Mouse (Mus musculus): Measurements from ENCODE around the gene Otulinl. TPM values are rescaled to one million over a fixed set of nuclear protein-coding genes. Genes with fewer than 3 reads are reported as not detected.
A peak's percentile ranks its signal among the peaks of the same experiment; 100 is the strongest.

Gene Otulinl
- total RNA-seq, 2 experiments from 2014 or later, result 85.6 to 215 TPM

- ATAC-seq (ENCODE audit: poor library complexity, severe bottlenecking), result no peak
Observed at GRCm38 (mm10) chr15:27620475-27621185, 60.7 kb downstream of the Otulinl start.

- ATAC-seq (ENCODE audit: poor library complexity, severe bottlenecking), result no peak
Observed at GRCm38 (mm10) chr15:27619683-27620082, 61.7 kb downstream of the Otulinl start.

DNA sequence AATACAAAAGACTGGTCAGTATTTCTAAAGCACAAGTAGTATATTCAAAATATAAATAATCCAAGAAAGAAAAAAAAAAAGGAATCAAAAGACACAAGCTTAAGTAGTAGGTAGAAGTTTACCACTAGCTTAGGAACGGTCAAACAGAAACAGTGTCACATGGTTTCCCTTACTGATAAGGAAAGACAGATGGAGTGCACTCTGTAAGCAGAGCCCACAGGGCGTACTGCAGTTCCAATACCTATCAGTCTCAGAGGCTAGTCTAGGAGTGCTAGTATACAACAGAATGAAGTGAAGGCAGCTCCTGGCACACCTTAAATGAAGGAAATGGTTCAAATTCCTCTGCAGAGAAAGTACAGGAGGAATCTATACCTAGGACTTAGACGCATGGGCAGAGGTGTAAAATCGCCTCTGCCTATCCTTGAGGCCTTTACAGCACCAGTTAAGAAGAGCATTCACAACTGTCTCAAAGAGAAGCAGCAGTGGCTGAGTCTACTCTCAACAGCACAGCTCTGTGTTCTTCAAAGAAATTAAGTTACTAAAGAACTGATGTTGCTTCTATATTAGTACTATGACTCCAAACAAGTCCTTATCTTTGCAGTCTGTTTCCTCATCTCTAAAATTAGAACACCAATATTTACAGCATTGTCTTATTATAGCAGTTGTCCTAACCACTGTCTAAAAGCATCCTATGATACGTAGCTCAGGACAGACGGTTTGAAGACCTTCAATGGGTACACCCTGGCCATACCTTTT lies 62.4 kb downstream of the Otulinl start:
- no peak for ATAC-seq (ENCODE audit: poor library complexity, severe bottlenecking)

GRCm38 (mm10) chr15:27617227-27617626 lies 64.2 kb downstream of the Otulinl start:
- ATAC-seq (ENCODE audit: poor library complexity, severe bottlenecking), result no peak

DNA sequence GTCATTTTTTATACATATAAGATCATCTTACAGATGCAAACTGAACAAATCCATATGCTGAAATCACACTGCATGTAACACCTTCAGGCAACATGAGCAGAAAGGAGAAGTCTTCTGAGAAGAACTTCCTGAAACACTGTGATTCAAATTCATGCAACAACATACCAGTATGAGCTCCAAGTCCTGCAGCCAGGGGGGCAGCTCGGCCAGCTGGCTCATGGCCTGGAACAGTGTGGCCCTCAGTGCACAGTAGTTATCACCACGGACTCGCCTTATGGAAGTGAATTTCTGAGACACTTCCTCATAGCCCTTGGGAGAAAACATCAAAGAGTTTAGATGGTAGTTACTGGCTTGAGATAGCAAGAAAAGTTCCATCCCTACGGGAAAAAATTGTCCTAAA lies 65.2 kb downstream of the Otulinl start:
- peak; percentile 66 for ATAC-seq (ENCODE audit: poor library complexity, severe bottlenecking)

DNA sequence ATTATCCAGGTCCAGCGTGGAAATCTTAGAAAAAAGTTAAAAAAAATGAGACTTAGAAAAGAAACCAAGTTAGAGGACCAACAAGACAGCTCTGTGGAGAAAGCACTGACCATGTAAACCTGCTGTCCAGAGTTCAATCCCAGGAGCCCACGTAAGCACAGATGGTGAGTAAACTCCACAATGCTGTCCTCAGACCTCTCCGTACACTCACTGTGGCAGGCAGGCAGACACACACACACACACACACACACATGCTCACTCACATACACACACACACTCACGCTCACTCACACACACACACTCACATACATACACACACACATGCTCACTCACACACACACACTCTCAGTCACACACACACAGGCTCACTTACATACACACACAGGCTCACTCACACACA lies 68.1 kb downstream of the Otulinl start:
- ATAC-seq (ENCODE audit: poor library complexity, severe bottlenecking), result no peak

- ATAC-seq (ENCODE audit: poor library complexity, severe bottlenecking), result peak; percentile 82
Observed at GRCm38 (mm10) chr15:27612533-27613221, 68.7 kb downstream of the Otulinl start.

DNA sequence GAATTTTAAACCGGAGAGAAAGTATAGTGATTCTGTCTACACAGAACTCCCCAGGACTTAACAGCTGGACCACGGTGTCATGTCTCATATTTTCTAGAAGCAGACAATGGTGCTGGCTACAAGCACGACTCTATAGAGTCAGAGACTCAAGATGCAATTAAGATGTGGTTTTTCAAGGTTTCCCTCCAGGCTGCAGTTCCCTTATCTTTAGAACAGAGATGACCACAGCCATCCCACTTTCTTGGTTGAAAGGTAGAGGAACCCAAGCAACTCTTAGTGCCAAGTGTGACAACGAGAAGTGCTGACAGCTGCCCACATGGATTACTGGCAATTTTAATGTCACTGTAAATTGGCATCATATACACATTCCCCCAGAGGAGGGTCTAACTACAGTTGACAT lies 71.8 kb downstream of the Otulinl start:
- ATAC-seq (ENCODE audit: poor library complexity, severe bottlenecking), result no peak

DNA sequence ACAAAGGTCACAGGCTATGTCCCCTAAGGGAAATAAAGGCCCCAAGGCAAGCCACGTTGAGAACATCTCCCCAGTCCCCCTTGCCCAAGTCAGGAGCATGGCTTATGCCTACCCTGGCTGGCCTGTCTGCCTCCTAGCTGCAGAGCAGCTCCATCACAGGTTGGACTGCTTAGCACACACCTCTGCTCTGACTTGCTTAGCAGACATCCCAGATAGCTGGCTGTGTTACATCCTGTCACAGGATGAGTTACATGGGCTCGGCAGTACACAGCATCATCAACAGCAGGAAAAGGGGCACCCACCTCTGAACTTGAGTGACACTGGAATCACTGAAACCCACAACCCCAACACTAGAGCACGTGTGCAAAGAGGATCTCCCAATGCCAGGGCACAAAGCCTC lies 76.1 kb downstream of the Otulinl start:
- ATAC-seq (ENCODE audit: poor library complexity, severe bottlenecking), result no peak

Other genes starting within 250 kb of the Otulinl start
- 44.6 and 46.5 TPM in 2 replicates for gene Ank, start 214.9 kb downstream of the Otulinl start, total RNA-seq (2015)
- gene Ank, start 214.9 kb downstream of the Otulinl start, total RNA-seq (2017), result 12.7 and 15.5 TPM in 2 replicates
- gene Otulin, start 50.9 kb downstream of the Otulinl start, total RNA-seq (2015), result 69.0 and 83.8 TPM in 2 replicates
- gene Otulin, start 50.9 kb downstream of the Otulinl start, total RNA-seq (2017), result 40.1 and 40.6 TPM in 2 replicates

Data from megakaryocyte, adult 5-6 weeks (primary cell).